Mouse (Mus musculus) kidney, adult 9 months (tissue): ENCODE measurements at regions not wholly inside any gene's neighbourhood (a gene's known extent, or its start where the extent isn't known, plus 50 kb on each side); places are given as distances from the start of the nearest gene placed in this dataset.

Source experiments
- DNase-seq: peaks from one replicate; pipeline ENCODE4 v3.0.0; 2022

GRCm38 (mm10) chr2:129955260-129955691, 56.9 kb upstream of the Tgm3 start:
- no peak for DNase-seq

- DNase-seq: no peak
Measured at GRCm38 (mm10) chr2:129958120-129958519, 54.0 kb upstream of the Tgm3 start.

DNA sequence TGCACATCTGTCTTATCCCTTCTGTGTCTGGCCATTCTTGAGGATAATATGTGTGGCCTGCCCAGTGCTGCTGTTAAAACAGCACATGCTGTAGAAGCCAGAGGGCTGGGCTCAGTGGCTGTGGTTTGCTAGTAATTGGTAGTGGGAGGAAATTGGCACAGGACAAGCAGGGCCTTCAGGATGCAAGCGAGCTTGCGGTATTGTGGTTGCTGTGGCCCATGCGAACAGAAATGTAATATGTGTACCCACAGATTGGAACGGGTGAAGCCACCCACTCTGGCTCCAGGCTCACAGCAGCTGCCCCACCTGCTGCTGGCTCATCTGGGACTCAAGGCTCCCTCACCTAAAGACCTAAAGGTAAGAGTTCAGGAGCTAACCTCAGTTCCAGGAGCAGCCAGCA, 51.8 kb upstream of the Tgm3 start:
- peak; percentile 22 for DNase-seq

DNA sequence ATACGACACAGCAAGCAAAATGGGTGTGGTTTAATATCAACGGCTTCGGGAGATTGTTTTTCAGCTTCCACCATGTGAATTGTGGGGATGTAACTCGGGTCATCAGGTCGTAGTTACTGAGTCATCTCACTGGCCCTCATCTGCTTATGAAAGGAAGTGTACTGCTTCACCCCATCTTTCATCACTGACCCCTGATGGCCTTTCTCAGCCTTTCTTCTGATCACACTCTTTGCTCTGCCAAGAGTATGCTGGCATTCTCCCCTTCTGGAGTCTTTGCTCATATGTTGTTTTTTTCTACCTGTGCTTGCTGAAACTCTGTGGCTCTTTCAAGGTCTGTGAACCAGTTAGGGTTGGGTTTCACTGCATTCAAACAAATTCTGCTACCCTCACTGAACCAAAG, 50.6 kb upstream of the Tgm3 start:
- no peak for DNase-seq
